Mouse (Mus musculus) limb, embryonic 10.5 days (tissue): ENCODE data around the gene Trpm2. TPM values are rescaled to one million over a fixed set of nuclear protein-coding genes. Genes with fewer than 3 reads are reported as not detected.
"Not testable (repeated sequence)": the region's sequence is repeated elsewhere in the genome, so short reads cannot be mapped to it uniquely, and the experiment has no call there.

Experiments
- DNase-seq: peaks from one replicate; pipeline ENCODE4 v3.0.0-alpha.2; 2017; ENCODE audit warnings: low spot score
- H3K27ac ChIP-seq: fragments of 300-500 bp; sonication (generic); 2 replicates; pipeline ENCODE4 v1.5.1; 2016; ENCODE audit warnings: mild to moderate bottlenecking
- H3K27me3 ChIP-seq: fragments of 300-500 bp; sonication (generic); 2 replicates; pipeline ENCODE4 v1.6.1; 2016; ENCODE audit warnings: low read depth, mild to moderate bottlenecking; ENCODE audit not compliant: poor library complexity, severe bottlenecking
- H3K36me3 ChIP-seq: fragments of 300-500 bp; sonication (generic); 2 replicates; pipeline ENCODE4 v1.6.1; 2016; ENCODE audit warnings: mild to moderate bottlenecking, moderate library complexity
- H3K4me1 ChIP-seq: fragments of 300-500 bp; sonication (generic); 2 replicates; pipeline ENCODE4 v1.6.1; 2016
- H3K4me3 ChIP-seq: fragments of 300-500 bp; sonication (generic); 2 replicates; pipeline ENCODE4 v1.5.1; 2016; ENCODE audit warnings: mild to moderate bottlenecking, moderate library complexity
- H3K9me3 ChIP-seq: fragments of 300-500 bp; sonication (generic); replicated peaks from 2 replicates; pipeline ENCODE4 v1.6.1; 2016; ENCODE audit warnings: mild to moderate bottlenecking
- WGBS: fragments of 180-500 bp; shearing (Covaris S2); methylation state at CpG from one replicate; pipeline ENCODE4 v1.1.7; 2016; 5-methylcytosine and 5-hydroxymethylcytosine counted together
- polyA plus RNA-seq: library from polyadenylated mRNA; unstranded; fragments of >200 nt; fragmentation: Nextera tagmentation; extraction: Ambion mirVana; gene quantifications from 2 replicates; pipeline ENCODE4 v1.2.1, GENCODE M21; 2016

The Trpm2 gene
- polyA plus RNA-seq, 1 experiment from 2014 or later, result 0.16 TPM

DNA sequence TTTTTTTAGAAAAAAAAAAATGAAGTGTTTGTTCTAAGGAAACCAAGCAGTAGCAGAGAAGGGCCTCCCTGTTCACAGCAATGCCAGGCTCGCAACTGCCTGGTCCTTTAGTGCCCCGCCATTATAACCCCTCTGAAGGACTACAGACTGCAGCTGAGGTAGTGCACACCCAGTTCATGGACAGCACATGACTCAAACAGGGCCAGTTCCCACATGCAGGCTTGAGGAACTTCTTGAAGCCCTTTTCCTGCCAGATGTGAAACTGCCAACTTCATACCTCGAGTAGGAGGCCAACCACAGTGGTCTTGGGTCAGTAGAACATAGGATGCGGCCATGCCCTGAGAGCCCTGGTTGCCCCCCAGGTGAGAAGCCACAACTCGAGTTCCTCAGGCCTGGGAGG, 4.0 kb upstream of the Trpm2 start:
- no peak overlapping the region for H3K27ac ChIP-seq
- H3K4me3 ChIP-seq, result no peak overlapping the region
- WGBS, result 81% methylated on average over 5 of the region's 5 CpGs
- peaks cover 17% of the 10 kb centered on the region for H3K27me3 ChIP-seq
- no peaks in the 10 kb centered on the region for H3K36me3 ChIP-seq
- peaks cover 32% of the 10 kb centered on the region for H3K4me1 ChIP-seq
- no peaks in the 10 kb centered on the region for H3K9me3 ChIP-seq
- DNase-seq, result no peak

- H3K4me1 ChIP-seq, result peaks cover 20% of the 10 kb centered on the region
- peaks cover 38% of the 10 kb centered on the region for H3K27me3 ChIP-seq
- no peaks in the 10 kb centered on the region for H3K36me3 ChIP-seq
- no peaks in the 10 kb centered on the region for H3K9me3 ChIP-seq
- peak; percentile 50 for DNase-seq
- no peak overlapping the region for H3K27ac ChIP-seq
- H3K4me3 ChIP-seq, result no peak overlapping the region
- 63% methylated on average over 17 of the region's 17 CpGs for WGBS
These were observed 1.6 kb upstream of the Trpm2 start for GRCm38 (mm10) chr10:77971709-77972553.

- WGBS, result 88% methylated on average over 10 of the region's 10 CpGs
- Histone ChIP-seq H3K27ac (no peak overlapping the region), H3K4me3 (no peak overlapping the region), H3K36me3 (no peaks in the 10 kb centered on the region), H3K4me1 (peaks cover 20% of the 10 kb centered on the region), H3K27me3 (peaks cover 45% of the 10 kb centered on the region), H3K9me3 (no peaks in the 10 kb centered on the region)
- no peak for DNase-seq
These were observed 828 bp upstream of the Trpm2 start for GRCm38 (mm10) chr10:77971191-77971590.

GRCm38 (mm10) chr10:77969973-77970325, 414 bp downstream of the Trpm2 start:
- H3K27ac ChIP-seq, result no peak overlapping the region
- H3K4me3 ChIP-seq, result peak overlapping the region; percentile 46
- no peaks in the 10 kb centered on the region for H3K36me3 ChIP-seq
- WGBS, result 13% methylated on average over 8 of the region's 8 CpGs
- no peak for DNase-seq
- peaks cover 20% of the 10 kb centered on the region for H3K4me1 ChIP-seq
- no peaks in the 10 kb centered on the region for H3K9me3 ChIP-seq
- peaks cover 48% of the 10 kb centered on the region for H3K27me3 ChIP-seq

DNA sequence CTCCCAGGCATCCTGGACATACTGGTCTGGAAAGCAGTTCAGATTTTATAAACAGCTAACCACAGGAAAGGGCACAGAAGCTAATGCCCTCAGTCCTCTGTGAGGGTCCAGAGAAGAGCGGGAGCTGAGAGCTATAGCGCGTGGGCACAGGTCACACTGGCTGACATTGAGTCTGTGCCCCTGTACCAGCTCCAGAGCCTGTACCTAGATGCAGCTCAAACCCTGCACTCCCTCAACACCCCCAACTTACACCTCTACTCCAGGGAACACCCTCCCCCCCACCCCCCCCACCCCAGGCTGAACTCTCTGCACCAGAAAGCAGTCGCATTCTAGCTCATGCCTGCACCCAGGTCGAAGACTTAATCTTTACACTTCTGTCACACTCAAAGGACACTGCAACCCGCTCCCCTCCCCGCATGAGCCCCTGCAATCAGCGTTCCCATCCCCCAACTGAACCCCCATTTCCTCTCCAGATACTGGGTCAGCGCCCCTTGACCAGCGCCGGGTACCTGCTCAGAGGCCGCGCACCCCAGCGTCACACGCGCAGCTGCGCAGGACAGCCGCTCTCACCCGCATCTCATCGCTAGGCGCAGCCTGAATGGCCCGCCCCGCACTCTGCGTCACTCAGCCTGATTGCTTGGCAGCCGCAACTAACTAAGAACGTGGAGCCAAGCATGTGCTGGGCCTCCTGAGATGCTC, 940 bp downstream of the Trpm2 start:
- Histone ChIP-seq H3K4me1 (peaks cover 20% of the 10 kb centered on the region), H3K4me3 (peak overlapping the region; percentile 46), H3K9me3 (no peaks in the 10 kb centered on the region), H3K27ac (no peak overlapping the region), H3K36me3 (no peaks in the 10 kb centered on the region), H3K27me3 (peaks cover 48% of the 10 kb centered on the region)
- peak; percentile 62 for DNase-seq
- WGBS, result 5% methylated on average over 26 of the region's 26 CpGs

GRCm38 (mm10) chr10:77963971-77964370, 6.4 kb downstream of the Trpm2 start:
- Histone ChIP-seq H3K27me3 (peaks cover 27% of the 10 kb centered on the region), H3K27ac (no peak overlapping the region), H3K9me3 (no peaks in the 10 kb centered on the region), H3K4me3 (no peak overlapping the region), H3K4me1 (peaks cover under 1% of the 10 kb centered on the region; the same call in 1 of the 2 replicates), H3K36me3 (no peaks in the 10 kb centered on the region)
- DNase-seq, result no peak
- 84% methylated on average over 6 of the region's 6 CpGs for WGBS

- 89% methylated on average over 2 of the region's 2 CpGs for WGBS
- H3K4me3 ChIP-seq, result no peak overlapping the region
- no peaks in the 10 kb centered on the region for H3K9me3 ChIP-seq
- H3K36me3 ChIP-seq, result no peaks in the 10 kb centered on the region
- H3K27ac ChIP-seq, result no peak overlapping the region
- no peak for DNase-seq
- peaks cover 15% of the 10 kb centered on the region for H3K27me3 ChIP-seq
- no peaks in the 10 kb centered on the region for H3K4me1 ChIP-seq
These were observed 7.6 kb downstream of the Trpm2 start for GRCm38 (mm10) chr10:77962725-77963124.

DNA sequence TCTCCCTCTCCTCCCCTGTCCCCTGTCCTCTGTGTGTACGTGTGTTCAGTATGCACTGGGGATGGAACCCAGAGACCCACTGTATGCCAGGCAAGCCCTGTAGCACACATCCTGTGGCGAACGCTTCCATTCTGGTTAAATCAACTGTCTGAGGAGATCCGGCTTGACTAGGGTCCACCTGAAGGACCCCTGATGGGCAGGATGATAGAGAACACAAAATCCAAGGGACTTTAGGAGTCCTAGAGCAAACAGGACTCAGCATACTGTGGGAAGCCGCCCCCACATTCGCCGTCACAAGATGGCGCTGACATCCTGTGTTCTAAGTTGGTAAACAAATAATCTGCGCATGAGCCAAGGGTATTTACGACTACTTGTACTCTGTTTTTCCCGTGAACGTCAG, 19.9 kb downstream of the Trpm2 start:
- H3K27ac ChIP-seq, H3K4me1 ChIP-seq, DNase-seq, H3K27me3 ChIP-seq, H3K4me3 ChIP-seq, H3K9me3 ChIP-seq, H3K36me3 ChIP-seq: not testable (repeated sequence)
- WGBS, result 87% methylated on average over 10 of the region's 12 CpGs

GRCm38 (mm10) chr10:77939685-77940084, 30.7 kb downstream of the Trpm2 start:
- 72% methylated on average over 2 of the region's 2 CpGs for WGBS
- Histone ChIP-seq H3K4me1 (no peaks in the 10 kb centered on the region), H3K4me3 (no peak overlapping the region), H3K36me3 (no peaks in the 10 kb centered on the region), H3K27me3 (no peaks in the 10 kb centered on the region), H3K27ac (no peak overlapping the region), H3K9me3 (no peaks in the 10 kb centered on the region)
- DNase-seq, result no peak

DNA sequence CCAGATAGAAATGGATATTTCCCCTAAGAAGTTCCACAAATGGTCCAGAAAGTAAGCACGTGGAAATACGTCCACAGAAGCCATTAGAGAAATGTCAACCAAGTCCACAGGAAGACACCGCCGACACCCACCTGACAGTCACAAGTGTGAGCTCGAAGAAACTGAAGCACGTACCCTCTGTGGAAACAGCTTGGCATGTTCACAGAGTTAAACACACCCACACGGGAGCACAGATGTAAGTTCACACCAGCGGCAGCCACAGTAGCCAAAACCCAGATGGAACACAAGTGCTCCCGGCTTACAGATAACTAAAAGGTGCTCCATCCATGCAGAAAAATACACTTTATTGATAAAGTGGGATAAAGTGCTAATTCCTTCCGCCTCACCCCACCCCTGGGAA, 43.0 kb downstream of the Trpm2 start:
- Histone ChIP-seq H3K27me3 (no peaks in the 10 kb centered on the region), H3K4me3 (no peak overlapping the region), H3K36me3 (no peaks in the 10 kb centered on the region), H3K4me1 (0 out of 2 replicates have a peak, but pooled peaks cover 4% of the 10 kb centered on the region), H3K27ac (no peak overlapping the region), H3K9me3 (no peaks in the 10 kb centered on the region)
- no peak for DNase-seq
- WGBS, result 90% methylated on average over 10 of the region's 10 CpGs

GRCm38 (mm10) chr10:77926140-77926539, 44.2 kb downstream of the Trpm2 start:
- peak; percentile 58 for DNase-seq
- no peak overlapping the region for H3K27ac ChIP-seq
- no peaks in the 10 kb centered on the region for H3K36me3 ChIP-seq
- 0 out of 2 replicates have a peak, but pooled peaks cover 4% of the 10 kb centered on the region for H3K4me1 ChIP-seq
- 53% methylated on average over 7 of the region's 7 CpGs for WGBS
- H3K9me3 ChIP-seq, result no peaks in the 10 kb centered on the region
- H3K27me3 ChIP-seq, result no peaks in the 10 kb centered on the region
- no peak overlapping the region for H3K4me3 ChIP-seq

- Histone ChIP-seq H3K36me3 (no peaks in the 10 kb centered on the region), H3K4me3 (no peak overlapping the region), H3K9me3 (no peaks in the 10 kb centered on the region), H3K4me1 (0 out of 2 replicates have a peak, but pooled peaks cover 4% of the 10 kb centered on the region), H3K27me3 (no peaks in the 10 kb centered on the region), H3K27ac (no peak overlapping the region)
- WGBS, result 79% methylated on average over 4 of the region's 4 CpGs
- DNase-seq, result no peak
These were observed 47.7 kb downstream of the Trpm2 start for GRCm38 (mm10) chr10:77922681-77923080.

GRCm38 (mm10) chr10:77921009-77921408, 49.4 kb downstream of the Trpm2 start:
- 81% methylated on average over 5 of the region's 5 CpGs for WGBS
- no peak overlapping the region for H3K4me3 ChIP-seq
- no peaks in the 10 kb centered on the region for H3K27me3 ChIP-seq
- no peak overlapping the region for H3K27ac ChIP-seq
- H3K36me3 ChIP-seq, result no peaks in the 10 kb centered on the region
- 0 out of 2 replicates have a peak, but pooled peaks cover 4% of the 10 kb centered on the region for H3K4me1 ChIP-seq
- no peaks in the 10 kb centered on the region for H3K9me3 ChIP-seq
- no peak for DNase-seq
